Mouse (Mus musculus) heart, adult 2 months (tissue): Measurements from ENCODE around the gene H2-T23.
"Not testable (repeated sequence)": the region's sequence is repeated elsewhere in the genome, so short reads cannot be mapped to it uniquely, and the experiment has no call there.

ENCODE experiments used
- CTCF ChIP-seq: fragments of 200-600 bp; IDR thresholded peaks from 2 replicates; pipeline ENCODE4 v1.8.1; 2022; ENCODE audit warnings: antibody characterized with exemption, mild to moderate bottlenecking, moderate library complexity
- EP300 ChIP-seq: fragments of 200-500 bp; IDR thresholded peaks from 2 replicates; pipeline ENCODE4 v1.6.1; 2011; ENCODE audit warnings: low read depth, low read length, control low read depth; ENCODE audit not compliant: insufficient read depth
- POLR2A ChIP-seq: fragments of 200-500 bp; IDR thresholded peaks from 2 replicates; pipeline ENCODE4 v1.6.1; 2011; ENCODE audit warnings: mild to moderate bottlenecking, low read depth, low read length, control low read depth; ENCODE audit not compliant: insufficient read depth

DNA sequence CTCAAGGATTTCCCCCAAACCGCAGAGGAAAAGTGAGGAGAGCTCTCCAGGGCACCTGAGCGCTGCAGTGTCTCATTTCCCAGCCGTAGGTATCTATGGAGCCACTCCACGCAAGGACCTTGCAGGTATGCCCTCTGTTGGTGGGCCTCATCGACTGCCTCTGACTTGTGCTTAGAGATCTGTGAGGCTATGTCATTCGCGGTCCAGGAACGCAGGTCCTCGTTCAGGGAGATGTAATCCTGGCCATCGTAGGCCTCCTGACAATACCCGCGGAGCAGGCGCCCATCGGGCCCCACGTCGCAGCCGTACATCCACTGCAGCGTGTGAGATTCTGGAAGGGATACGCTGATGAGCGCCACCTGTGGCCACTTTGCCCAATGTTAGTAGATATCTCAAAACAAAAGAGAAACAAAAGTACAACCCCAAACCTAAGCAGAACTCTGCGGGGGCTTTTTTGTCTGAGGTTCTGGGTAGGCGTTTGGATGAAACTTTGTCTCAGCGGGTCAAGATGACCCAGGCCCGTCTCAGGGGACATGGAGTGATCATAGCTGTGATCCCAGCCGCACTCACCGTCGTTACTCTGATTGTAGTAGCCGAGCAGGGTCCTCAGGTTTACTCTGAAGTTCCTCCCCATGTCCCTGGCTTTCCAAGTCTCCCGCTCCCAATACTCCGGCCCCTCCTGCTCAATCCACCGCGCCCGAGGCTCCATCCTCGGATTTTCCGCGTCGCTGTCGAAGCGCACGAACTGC lies 898 bp downstream of the H2-T23 start:
- not testable (repeated sequence) for TF ChIP-seq POLR2A, EP300
- TF ChIP-seq CTCF: peak; percentile 76
